Mouse (Mus musculus) ES-E14 (cell line): ENCODE data around the gene Calr3. TPM values are rescaled to one million over a fixed set of nuclear protein-coding genes. Genes with fewer than 3 reads are reported as not detected.

Experiments used
- DNase-seq: peaks from one replicate; pipeline ENCODE4 v3.0.0-alpha.2; 2013; ENCODE audit warnings: low read depth, low spot score
- H3K27ac ChIP-seq: 2 replicates; pipeline ENCODE4 v1.5.1; 2012; ENCODE audit warnings: low read depth, mild to moderate bottlenecking, low read length, moderate library complexity, mixed read lengths; ENCODE audit not compliant: poor library complexity, insufficient read depth, severe bottlenecking
- H3K36me3 ChIP-seq: 2 replicates; pipeline ENCODE4 v1.6.1; 2012; ENCODE audit warnings: mild to moderate bottlenecking, low read length, moderate library complexity, mixed read lengths; ENCODE audit not compliant: control insufficient read depth, poor library complexity, insufficient read depth, severe bottlenecking
- H3K4me1 ChIP-seq, 2 experiments: fragments of 150-350 bp in 1 of 2; sonication (generic) in 1 of 2; 2 replicates each; pipeline ENCODE4 v1.6.1; 2012; ENCODE audit warnings: low read length in 2 of 2, mild to moderate bottlenecking in 1 of 2, mixed read lengths in 1 of 2; ENCODE audit not compliant: control insufficient read depth in 2 of 2, insufficient read depth in 2 of 2, poor library complexity in 1 of 2
- H3K4me3 ChIP-seq, 2 experiments: fragments of 150-350 bp in 1 of 2; sonication (generic) in 1 of 2; 2 replicates each; pipeline ENCODE4 v1.5.1; 2012; ENCODE audit warnings: low read length in 2 of 2, low read depth in 1 of 2, mild to moderate bottlenecking in 1 of 2, mixed read lengths in 1 of 2; ENCODE audit not compliant: insufficient read depth in 1 of 2, poor library complexity in 1 of 2, severe bottlenecking in 1 of 2
- H3K9ac ChIP-seq: 2 replicates; pipeline ENCODE4 v1.6.1; 2012; ENCODE audit warnings: low read depth, mild to moderate bottlenecking, low read length, mixed read lengths; ENCODE audit not compliant: poor library complexity, insufficient read depth, severe bottlenecking
- H3K9me3 ChIP-seq: fragments of 150-350 bp; sonication (generic); 2 replicates; pipeline ENCODE4 v1.6.1; 2012; ENCODE audit warnings: low read depth, mild to moderate bottlenecking, low read length; ENCODE audit not compliant: control insufficient read depth, insufficient read depth
- CHD2 ChIP-seq: IDR thresholded peaks from 2 replicates; pipeline ENCODE4 v1.6.1; 2014; ENCODE audit warnings: mild to moderate bottlenecking, low read depth, low read length, inconsistent platforms
- HCFC1 ChIP-seq: IDR thresholded peaks from 2 replicates; pipeline ENCODE4 v1.6.1; 2012; ENCODE audit warnings: low read length, inconsistent platforms, borderline replicate concordance; ENCODE audit not compliant: insufficient read depth
- MAFK ChIP-seq: IDR thresholded peaks from 2 replicates; pipeline ENCODE4 v1.6.1; 2014; ENCODE audit warnings: mild to moderate bottlenecking, low read depth, low read length, inconsistent platforms; ENCODE audit not compliant: insufficient read depth
- ZC3H11A ChIP-seq: IDR thresholded peaks from 2 replicates; pipeline ENCODE4 v1.6.1; 2012; ENCODE audit warnings: low read depth, mild to moderate bottlenecking, inconsistent platforms, low read length, borderline replicate concordance
- ZNF384 ChIP-seq: IDR thresholded peaks from 2 replicates; pipeline ENCODE4 v1.6.1; 2012; ENCODE audit warnings: low read depth, low read length, inconsistent platforms
- in situ Hi-C, 2 experiments: fragments of 600-800 bp; cut with MboI; formaldehyde crosslinking; loops; one replicate each; pipeline ENCODE4 v1.15.1; 2025; ENCODE audit warnings: low sequenced_read_pairs in 2 of 2, inconsistent platforms in 1 of 2; ENCODE audit not compliant: unreplicated experiment in 2 of 2
- total RNA-seq: library from RNA; depleted of rRNA; stranded (reverse); fragments of 300-350 nt; gene quantifications from 2 replicates; pipeline ENCODE4 v1.2.3, GENCODE M21; 2012

Calr3 gene
- total RNA-seq, 1 experiment, result 3.2 TPM

DNA sequence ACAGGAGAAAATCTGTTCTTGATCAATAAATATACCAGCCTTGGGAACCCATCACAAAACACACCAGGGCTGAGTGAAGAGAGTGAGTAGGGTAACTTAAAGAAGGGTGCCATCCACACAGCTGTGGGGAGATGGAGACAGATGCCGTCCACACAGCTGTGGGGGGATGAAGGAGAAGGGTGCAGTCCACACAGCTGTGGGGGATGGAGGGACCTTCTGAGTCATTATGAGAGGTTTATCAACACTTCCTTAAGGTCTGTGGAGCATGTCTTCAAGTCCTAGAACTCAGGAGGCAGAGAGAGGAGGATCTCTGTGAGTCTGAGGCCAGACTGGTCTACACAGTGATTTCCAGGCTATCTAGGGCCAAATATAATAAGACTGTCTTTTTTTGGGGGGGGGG is 42.3 kb downstream of the Calr3 start:
- in situ Hi-C loops, result no loop called here
- H3K4me1 ChIP-seq, result peaks cover 2 to 11% of the 10 kb centered on the region in 2 experiments; a peak in 2 of 4 replicates
- H3K36me3 ChIP-seq, result peaks cover 6% of the 10 kb centered on the region; the same call in 1 of the 2 replicates
- H3K27ac ChIP-seq, result no peak overlapping the region
- DNase-seq, result no peak
- no peak overlapping the region for H3K4me3 ChIP-seq
- H3K9ac ChIP-seq, result no peak overlapping the region
- no peaks in the 10 kb centered on the region for H3K9me3 ChIP-seq
- TF ChIP-seq HCFC1 (no peak), CHD2 (no peak), MAFK (no peak), ZC3H11A (no peak), ZNF384 (no peak)

DNA sequence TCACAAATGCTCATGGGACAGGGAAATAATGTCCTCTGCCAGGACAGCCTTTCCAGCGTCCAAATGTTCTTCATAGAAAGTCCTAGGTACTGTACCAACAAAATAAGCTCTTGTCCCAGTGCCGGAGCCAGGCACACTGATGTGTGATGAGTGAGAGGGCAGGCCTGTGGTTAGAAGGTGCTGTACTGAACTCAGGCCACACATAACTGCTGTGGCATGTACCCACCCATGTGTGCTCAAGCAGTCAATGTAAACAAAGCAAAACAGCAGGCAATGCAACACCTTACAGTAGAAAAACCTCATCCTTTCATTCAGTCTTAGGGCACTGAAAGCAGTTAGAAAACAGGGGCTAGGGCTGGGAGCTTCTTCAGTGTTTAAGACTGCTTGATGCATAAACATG is 57.9 kb downstream of the Calr3 start:
- Histone ChIP-seq H3K27ac (no peak overlapping the region), H3K36me3 (peaks cover 64% of the 10 kb centered on the region), H3K4me3 (no peak overlapping the region), H3K4me1 (no peaks in the 10 kb centered on the region), H3K9ac (no peak overlapping the region), H3K9me3 (no peaks in the 10 kb centered on the region)
- in situ Hi-C loops, result no loop called here
- DNase-seq, result no peak
- TF ChIP-seq MAFK (no peak), ZC3H11A (no peak), HCFC1 (no peak), CHD2 (no peak), ZNF384 (no peak)

DNA sequence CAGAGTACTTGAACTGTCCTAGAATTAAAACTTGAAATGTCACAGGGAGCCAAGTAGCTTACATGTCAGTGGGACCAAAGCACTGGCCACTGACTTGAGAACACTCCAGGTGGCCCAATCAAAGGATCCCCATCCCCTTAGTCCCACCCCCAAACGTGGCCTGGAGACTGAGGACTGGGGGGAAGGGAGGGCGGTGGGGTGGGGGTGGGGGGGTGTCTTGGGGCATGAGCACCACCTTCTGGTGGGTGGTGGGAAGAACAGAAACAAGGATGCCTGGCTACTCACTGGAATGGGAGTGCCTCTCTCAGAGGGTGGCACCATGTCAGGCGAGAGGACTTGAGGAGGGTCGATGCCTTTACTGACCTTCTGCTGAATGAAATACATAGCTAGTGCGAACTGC is 61.3 kb downstream of the Calr3 start:
- in situ Hi-C loops, result no loop called here
- TF ChIP-seq ZC3H11A (no peak), MAFK (no peak), CHD2 (no peak), HCFC1 (no peak), ZNF384 (no peak)
- DNase-seq, result peak; percentile 27
- Histone ChIP-seq H3K9me3 (no peaks in the 10 kb centered on the region), H3K36me3 (peaks cover 74% of the 10 kb centered on the region), H3K4me3 (no peak overlapping the region), H3K9ac (no peak overlapping the region), H3K27ac (no peak overlapping the region), H3K4me1 (no peaks in the 10 kb centered on the region)

DNA sequence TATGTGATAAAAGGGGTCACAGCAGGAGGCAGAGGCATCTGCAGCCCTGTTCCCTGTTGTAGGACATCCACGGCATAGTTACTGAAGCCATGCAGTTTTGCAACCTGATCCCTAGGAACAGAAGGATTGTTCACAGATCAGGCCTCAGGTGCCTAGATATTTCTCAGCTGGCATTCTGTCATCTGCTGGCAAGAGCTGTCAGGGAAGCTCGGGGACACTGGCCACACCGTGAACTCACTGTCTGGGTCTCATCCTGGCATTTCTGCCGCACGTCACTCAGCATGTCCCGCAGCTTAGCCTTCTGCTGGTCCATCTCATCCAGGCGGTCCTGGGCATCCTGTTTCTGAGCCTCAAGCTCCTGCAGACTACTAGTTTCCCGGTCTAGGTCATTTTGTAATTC is 63.0 kb downstream of the Calr3 start:
- no peak overlapping the region for H3K4me3 ChIP-seq
- H3K9me3 ChIP-seq, result no peaks in the 10 kb centered on the region
- TF ChIP-seq ZNF384, result no peak
- no peak for TF ChIP-seq CHD2
- H3K36me3 ChIP-seq, result peaks cover 63% of the 10 kb centered on the region
- H3K4me1 ChIP-seq, result 0 out of 4 replicates have a peak, but pooled peaks cover 0 to 3% of the 10 kb centered on the region in 2 experiments
- no peak for DNase-seq
- H3K27ac ChIP-seq, result no peak overlapping the region
- H3K9ac ChIP-seq, result no peak overlapping the region
- in situ Hi-C loops, result no loop called here

DNA sequence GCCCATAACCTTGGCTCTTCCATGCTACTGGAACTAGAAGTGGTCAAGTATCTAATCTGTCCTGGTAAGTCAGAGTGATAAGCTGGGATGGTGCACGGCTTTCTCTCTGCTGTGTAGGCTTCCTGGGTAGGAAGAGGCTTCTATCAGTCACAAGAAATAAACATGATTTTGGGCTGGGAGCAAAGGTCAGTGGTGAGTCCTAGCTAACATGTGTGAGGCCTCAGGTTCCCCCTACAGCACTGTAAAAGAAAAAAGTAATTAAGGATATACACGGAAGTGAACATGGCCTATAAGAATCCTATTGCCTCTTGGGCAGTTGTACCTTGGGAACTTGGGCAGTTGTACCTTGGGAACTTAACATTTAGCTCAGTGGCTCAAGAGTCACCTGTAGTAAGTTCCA is 66.8 kb downstream of the Calr3 start:
- in situ Hi-C loops, result no loop called here
- DNase-seq, result no peak
- peaks cover 49% of the 10 kb centered on the region for H3K36me3 ChIP-seq
- no peak overlapping the region for H3K4me3 ChIP-seq
- peaks cover 0 to 3% of the 10 kb centered on the region in 2 experiments; a peak in 1 of 4 replicates for H3K4me1 ChIP-seq
- H3K9me3 ChIP-seq, result no peaks in the 10 kb centered on the region
- no peak overlapping the region for H3K9ac ChIP-seq
- no peak for TF ChIP-seq CHD2
- no peak for TF ChIP-seq ZNF384
- TF ChIP-seq HCFC1, result no peak
- no peak for TF ChIP-seq MAFK
- TF ChIP-seq ZC3H11A, result no peak
- H3K27ac ChIP-seq, result no peak overlapping the region
